Mouse (Mus musculus) heart, postnatal 4 days (tissue): Measurements from ENCODE around the gene Nup85. TPM values are rescaled to one million over a fixed set of nuclear protein-coding genes. Genes with fewer than 3 reads are reported as not detected.
A peak's percentile ranks its signal among the peaks of the same experiment; 100 is the strongest.
"Not testable (repeated sequence)": the region's sequence is repeated elsewhere in the genome, so short reads cannot be mapped to it uniquely, and the experiment has no call there.

ENCODE experiments used
- DNase-seq: peaks from one replicate; pipeline ENCODE4 v3.0.0; 2021
- total RNA-seq, 2 experiments: library from RNA; stranded (reverse); gene quantifications; 2 replicates each; pipeline ENCODE4 v1.2.3; 2021

Gene Nup85
- total RNA-seq: 10 to 100 TPM; 46.6 to 50.5 TPM

DNA sequence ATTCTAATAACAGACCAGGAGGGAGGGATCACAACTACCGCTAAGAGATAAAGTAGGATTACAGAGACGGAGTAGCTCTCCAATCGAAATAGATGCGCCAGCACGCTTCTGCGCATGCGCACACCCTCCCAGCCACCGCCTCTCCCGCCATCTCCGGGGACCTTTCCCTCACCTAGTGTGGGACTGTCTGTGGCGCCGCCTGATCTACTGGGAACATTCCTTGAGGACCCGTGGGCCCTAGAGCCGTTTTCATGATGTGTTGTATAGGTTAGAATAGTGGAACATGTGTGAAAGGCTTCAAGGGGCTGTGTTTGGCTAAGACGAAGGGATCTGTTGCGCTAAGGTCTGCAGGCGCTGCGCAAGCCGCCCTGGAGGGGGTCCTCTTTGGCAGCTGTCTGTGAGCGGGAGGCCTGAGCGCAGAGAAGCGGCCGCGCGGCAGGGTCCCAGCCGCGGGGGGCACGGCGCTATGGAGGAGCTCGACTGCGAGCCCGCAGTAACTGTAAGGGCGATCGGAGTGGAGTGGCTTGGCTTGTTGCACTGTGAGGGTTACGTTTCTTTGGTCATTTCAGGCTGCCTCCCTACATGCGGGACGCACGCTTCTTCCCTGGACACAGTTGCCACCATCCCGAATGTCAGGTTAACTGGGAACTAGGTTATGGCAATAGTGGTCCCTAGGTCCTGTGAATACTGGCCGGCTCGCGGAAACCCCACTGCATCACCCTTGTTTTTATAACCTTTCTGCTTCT is at the start of gene Nup85:
TSS of gene Nup85 (plus strand) at position 371 of the 746 bp plus-strand sequence.
- DNase-seq: peak; percentile 99

DNA sequence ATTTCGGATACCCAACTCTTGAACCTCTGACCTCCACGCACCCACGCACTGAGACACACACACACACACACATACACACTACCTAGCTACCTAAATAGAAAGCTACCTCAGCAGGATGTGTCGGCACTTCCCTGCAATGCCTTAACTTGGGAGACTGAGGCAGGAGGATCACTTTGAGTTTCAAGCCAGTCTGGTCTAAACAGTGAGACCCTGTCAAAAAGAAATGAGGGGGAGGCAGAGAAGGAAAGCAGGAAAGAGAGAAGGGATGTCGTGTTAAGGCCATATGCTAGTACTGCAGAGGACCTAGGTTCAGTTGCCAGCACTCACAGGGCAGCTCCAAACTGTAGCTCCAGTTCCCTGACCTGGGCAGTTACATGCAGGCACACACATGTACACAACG is 49.2 kb upstream of the Nup85 start:
- no peak for DNase-seq

DNA sequence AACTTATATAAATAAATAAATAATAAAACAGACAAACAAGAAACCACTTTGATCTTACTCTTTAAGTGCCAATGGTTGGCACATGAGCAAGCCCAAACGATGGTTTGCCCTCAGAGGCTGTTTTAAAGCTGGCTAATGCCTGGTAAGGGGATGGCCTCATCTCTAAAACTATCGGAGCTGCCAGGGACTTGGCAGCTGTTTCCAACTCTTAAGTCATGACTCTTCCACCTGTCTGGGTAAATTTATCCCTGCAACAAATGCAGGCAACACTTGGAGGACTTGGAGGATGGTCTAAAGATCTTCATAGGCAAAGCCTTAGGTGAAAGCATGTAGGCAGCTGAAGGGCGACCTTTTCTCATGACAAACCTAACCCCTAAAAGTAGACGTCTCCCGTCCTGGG is 47.3 kb upstream of the Nup85 start:
- DNase-seq: no peak

DNA sequence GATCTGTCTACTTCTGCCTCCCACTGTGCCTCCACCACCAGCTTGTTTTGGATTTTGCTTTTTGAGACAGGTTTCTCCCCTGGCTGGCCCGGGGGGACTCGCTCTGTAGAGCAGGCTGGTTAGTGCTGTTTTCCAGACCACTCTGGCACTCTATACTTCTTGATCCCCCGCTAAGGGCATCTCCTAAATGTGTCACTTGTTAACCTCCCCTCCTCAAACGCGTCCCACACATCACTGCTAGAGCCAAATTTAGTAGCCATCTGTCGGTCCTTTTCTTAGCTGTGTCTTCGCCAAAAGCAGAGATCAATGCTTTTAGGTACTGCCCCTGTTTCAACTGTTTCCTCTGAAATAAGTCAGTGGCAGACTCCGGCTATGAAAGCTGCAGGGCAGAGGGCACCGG is 45.5 kb upstream of the Nup85 start:
- no peak for DNase-seq

DNA sequence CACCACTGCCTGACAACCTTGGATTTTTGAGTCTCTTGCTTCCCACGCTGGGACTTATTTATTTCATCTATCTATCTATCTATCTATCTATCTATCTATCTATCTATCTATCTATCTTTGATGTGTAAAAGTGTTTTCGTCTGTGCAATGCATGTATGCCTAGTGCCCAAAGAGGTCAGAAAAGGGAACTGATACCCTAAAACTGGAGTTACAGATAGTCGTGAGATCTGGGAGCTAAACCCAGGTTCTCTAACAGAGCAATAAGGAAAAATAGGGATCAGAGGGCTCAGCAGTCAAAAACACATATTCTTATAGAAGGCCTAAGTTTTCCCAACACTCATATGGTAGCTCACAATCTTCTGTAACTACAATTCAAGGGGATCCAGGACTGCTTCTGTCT is 44.7 kb upstream of the Nup85 start:
- no peak for DNase-seq

DNA sequence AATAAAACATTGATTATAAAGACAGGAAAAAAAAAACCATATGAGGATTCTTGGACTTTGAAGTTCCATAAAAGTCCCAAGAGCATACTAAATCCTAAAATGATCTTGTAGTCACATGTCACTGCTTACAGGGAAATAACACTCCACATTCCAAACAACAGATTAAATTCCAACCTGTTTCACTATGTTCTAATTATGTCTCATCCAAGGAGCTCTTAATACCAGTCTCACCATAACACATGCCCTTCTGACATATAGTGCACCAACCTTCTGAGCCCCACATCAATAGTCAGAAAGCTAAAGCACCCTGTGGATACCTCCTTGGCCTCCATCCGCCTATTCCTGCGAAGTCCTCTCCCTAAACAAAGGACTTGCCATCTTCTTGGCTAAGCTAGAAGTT is 44.0 kb upstream of the Nup85 start:
- no peak for DNase-seq

DNA sequence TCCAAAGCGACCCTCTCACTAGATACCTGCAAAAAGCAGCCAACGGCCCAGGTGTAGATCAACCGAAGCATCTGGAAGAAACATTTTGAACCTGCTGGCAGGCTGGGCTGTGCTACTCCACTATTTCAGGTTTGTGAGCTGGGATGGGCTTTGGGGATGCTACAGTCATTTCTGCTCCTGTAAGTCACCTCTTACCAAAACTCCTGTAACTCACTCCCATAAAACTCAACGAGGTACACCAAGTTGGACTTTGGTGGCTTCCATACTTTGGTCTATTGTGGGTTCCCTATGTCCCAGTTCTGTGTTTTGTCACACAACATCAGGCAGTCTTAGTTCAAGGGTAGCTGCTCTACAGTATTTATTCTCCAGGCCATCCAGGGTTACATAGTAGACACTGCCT is 43.2 kb upstream of the Nup85 start:
- no peak for DNase-seq

DNA sequence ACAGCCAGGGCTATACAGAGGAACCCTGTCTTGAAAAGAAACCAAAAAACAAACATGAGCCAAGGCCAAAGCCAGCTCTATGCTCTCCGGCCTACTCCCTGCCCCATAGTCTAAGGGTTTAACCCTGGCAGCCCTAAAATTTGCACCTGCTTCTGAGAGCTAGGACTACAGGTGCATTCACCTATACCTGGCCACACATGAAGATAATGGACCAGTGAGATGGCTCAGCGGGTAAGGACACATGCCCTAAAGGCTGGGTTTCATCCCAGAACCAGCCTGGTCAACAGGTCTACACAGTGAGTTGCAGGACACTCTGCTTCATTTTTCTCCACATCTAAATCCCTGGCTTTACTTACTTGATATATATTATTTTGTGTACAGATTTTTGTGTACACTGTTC is 42.0 kb upstream of the Nup85 start:
- no peak for DNase-seq

DNA sequence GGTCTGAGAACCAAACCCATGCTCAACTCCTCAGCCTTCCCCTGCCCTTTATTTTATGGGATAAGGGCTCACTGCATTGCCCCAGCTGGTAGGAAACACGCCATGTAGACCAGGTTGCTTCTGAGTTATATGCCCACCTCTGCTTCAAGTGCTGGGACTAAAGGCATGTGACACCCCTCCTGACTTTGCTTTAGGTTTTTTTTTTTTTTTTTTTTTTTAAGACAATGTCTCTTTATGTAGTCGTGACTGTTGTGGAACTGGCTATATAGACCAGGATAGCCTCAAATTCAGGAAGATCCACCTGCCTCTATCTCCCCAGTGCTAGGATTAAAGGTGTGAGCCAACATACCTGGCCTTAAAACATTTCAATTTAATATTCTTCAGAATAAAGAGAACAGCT is 41.5 kb upstream of the Nup85 start:
- no peak for DNase-seq

DNA sequence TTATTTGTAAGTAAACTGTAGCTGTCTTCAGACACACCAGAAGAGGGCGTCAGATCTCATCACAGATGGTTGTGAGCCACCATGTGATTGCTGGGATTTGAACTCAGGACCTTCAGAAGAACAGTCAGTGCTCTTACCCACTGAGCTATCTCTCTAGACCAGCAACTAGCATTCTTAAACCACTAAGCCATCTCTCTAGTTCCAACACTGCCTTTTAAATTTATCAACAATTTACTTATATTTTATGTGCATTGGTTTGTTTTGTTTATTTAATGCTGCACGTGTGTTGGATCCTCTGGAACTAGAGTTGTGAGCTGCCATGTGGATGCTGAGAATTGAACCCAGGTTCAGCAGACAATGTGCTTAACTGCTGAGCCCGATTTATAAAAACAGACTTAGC is 37.8 kb upstream of the Nup85 start:
- DNase-seq: not testable (repeated sequence)

DNA sequence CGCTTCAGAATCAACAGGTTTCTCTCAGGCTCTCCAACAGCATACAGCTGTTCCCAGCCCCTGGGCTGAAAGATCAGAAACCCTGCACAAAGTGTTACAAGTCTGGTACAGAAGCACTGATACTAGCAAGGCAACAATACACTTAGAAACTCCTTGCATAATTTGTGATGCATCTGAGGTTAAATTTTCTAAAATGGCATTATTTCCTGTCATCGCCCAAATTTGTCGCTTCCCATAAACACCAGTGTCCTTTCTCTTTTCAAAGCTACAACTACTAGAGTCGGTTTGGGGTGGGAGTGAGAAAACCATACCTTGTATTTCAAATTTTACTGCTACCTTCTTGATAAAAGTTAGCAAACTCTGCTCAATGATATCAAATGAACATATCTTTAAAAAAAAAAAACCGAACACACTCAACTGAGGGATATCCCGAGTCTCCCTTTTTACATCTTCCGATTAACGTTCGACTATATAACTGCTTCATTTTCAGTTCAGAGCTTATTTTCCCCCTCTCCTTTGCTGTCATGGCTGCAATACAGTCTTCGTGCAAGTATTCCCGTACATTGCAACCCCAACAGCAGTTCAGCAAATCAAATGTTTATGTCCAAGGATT is 29.4 kb upstream of the Nup85 start:
- no peak for DNase-seq

DNA sequence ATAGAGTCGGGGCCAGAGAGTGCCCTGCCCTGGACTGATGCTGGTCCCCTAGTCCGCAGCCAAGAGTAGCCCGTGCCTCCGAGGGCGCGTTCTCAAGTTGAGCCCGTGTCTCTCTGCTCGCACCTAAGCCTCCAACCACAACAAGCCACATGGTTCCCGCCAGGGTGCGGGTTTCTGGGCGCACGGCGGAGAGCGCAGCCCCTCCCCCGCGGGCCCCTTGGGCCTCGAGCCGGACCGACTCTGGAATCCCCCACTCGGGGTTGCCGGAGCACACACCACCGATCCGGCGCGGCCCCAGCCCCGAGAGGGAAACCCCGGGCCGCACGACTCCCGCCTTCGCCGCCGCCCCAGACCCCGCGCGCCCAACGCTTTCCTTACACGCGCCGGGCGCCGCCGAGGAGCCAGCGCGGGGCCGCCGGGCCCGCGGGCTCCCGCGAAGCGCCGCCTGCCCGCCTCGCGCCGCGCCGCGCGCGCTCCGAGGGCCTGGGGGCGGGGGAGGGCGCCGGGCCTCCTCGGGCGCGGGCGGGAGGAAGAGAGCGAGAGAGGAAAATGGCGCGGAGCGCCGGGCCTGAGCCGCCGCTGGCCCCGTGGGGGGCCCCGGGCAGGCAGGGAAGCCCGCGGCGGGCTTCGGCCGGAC is 28.7 kb upstream of the Nup85 start:
- DNase-seq: peak; percentile 75

DNA sequence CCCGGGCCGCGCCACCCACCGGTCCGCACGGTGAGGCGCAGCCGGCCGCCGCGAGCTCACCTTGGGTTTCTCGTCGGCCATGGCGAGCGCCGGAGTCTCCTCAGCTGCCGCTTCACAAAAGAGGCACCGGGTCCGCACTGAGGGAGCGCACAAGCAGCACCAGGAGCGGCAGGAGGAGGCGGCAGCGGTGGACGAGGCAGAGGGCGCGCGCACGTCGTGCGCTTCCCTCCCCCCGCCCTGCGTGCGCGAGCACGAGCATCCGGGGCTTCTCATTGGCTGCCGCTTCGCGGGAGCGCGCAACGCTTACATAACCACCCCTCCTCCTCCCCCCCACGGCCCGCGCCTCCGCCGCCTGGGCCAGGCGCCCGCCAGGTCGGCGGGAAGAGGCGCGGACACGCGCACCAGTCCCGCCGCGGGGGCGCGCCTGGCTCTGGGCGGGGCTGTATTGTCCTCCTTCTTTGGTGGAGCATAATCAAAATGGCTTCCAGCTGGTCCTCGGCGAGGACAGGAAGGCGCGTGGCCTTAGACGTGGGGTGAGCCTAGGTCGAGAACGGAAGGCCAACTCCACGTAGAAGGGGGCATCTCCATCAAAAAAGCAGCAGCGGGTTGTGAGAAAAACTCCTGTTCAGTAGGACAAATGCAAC is 28.1 kb upstream of the Nup85 start, which contains the start of gene Sumo2:
TSS of gene Sumo2 (minus strand) at position 239 of the 644 bp plus-strand sequence.
- DNase-seq: peak; percentile 99

DNA sequence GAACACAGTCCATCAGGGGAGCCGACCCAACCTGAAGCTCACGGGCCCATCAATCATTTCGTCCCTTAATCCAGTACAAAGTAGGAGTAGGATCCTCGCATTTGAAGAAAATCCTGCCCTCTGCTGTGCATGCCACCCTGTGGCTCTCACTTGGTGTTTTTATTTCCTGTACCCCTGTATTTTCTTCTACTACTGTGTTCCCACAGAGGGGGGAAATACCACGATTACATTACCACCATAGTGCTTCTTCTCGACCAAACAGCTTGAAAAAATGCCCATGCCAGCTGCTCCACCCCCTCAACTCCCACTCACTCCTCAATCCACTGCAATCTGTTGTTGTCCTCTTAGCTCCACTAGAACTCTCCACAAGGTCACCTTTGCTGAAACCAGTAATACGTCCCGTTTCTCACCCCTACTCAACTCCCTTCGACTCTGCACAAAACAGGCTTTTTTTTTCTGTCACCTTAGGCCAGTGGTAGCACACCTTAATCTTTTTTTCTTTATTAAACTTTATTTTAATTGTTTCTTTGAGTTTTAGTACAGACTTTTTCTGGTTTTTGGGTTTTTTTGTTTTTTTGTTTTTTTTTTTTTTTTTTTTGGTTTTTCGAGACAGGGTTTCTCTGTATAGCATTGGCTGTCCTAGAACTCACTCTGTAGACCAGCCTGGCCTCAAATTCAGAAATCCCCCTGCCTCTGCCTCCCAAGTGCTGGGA is 27.2 kb upstream of the Nup85 start:
- DNase-seq: no peak

DNA sequence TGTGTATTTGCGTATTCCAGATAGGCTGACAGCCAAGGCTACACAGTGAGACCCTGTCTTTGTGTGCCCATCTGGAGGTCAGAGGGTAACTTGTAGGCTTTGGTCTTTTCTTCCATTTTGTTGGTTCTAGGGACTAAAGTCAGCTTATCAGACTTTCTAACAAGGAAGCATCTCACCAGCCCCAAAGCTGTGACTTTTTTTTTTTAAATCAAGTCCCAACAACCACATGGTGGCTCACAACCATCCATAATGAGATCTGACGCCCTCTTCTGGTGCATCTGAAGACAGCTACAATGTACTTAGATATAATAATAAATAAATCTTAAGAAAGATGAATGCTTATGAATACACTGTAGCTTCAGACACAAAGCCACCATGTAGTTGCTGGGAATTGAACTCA is 26.2 kb upstream of the Nup85 start:
- DNase-seq: no peak

DNA sequence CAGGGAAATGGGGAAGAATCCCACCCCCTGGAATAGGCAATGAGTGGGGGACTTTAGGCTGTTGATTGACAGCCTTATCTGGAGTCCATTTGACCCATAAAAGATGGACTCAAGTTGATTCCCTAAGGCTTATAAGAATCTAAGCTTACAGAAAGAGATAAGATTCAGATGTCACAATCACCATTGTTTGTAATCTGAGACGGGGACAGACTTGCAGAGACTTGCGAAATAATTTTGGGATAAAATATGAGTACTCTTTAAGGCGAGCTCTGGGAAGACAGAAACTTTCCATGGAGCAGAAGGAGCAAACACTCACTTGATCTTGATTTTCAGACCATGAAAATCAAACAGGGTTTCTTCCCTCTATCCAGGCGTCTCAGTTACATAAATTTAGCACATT is 20.7 kb upstream of the Nup85 start:
- DNase-seq: no peak

DNA sequence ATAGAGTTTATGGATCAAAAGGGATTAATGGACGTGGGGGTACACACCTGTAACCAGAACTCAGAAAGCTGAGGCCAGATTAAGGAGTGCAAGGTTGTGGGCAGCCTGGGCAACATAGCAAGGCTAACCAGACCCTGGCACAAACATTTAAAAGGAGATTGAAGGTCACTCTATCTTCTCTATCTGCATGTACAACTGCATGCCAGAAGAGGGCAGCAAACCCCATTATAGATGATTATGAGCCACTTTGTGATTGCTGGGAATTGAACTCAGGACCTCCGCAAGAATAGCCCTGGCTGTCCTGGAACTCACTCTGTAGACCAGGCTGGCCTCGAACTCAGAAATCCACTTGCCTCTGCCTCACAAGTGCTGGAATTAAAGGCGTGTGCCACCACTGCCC is 11.5 kb upstream of the Nup85 start:
- no peak for DNase-seq

DNA sequence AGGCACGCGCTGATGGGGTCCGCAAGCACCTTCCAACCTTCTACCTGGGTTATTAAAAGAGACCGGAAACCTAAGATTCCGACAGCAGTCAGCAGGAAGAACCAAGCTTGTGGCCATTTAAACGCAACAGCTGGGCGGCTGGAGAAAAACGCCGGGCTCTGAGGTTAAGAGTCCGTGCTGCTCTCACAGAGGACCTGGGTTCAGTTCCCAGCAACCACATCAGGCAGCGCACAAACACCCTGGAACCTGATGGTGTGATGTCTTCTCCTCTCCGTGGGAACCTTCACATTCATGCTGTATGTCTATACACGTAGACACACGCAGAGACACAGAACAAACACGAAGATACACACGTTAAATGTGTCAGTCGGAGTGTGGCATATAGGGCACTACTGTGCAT is 8.5 kb upstream of the Nup85 start:
- DNase-seq: no peak

DNA sequence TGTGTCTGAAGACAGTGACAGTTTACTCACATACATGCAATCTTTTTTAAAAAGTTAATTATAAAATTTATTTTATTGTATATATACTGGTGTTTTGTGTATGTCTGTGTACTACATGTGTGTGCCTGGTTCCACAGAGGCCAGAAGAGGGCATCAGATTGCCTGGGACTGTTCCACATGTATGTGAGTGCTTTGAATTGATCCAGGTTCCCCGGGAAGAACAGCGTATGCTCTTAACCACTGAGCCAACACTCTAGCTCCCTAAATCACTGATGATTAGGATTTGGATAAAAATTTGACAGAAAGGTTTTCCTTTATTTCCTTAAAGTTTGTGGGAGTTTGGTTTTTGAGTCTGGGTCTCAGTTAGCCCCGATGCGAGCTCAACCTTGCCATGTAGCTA is 828 bp upstream of the Nup85 start:
- DNase-seq: no peak

DNA sequence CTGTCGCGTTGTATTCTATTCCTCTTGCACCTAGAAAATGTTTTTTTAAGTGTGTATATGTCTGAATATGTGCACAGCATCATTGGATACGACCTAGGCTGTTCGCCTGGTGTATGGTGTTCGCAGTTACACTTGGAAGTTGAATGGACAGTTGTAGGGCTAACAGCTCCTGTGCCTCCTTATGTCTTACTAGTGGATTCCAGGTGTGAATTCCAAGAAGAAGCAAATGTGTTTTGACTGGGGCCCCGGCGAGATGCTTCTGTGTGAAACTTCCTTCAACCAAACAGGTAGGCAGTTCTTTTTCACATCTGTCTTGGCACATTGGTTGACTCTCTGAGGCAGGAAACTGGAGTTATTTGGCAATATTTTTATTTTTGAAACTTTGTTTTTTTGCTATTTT is 727 bp downstream of the Nup85 start:
- DNase-seq: no peak

DNA sequence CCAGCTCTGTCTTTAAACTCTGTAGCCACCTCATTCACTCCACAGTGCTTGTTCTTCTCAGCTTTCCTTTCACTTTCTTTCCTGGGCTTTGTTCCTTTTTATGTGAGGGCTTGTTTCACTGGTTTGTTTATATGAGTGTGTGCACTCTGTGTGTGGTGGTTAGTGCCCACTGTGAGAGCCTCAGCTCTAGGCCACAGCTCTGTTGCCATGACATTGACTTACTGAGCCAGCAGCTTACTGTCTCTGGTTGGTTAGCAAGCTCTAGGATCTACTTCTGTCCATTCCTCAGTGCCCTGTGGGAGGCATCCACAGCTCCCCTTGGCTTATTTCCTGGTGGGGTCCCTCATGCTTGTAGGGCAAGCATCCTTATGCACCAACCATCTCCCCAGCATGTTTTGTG is 14.8 kb downstream of the Nup85 start:
- no peak for DNase-seq

DNA sequence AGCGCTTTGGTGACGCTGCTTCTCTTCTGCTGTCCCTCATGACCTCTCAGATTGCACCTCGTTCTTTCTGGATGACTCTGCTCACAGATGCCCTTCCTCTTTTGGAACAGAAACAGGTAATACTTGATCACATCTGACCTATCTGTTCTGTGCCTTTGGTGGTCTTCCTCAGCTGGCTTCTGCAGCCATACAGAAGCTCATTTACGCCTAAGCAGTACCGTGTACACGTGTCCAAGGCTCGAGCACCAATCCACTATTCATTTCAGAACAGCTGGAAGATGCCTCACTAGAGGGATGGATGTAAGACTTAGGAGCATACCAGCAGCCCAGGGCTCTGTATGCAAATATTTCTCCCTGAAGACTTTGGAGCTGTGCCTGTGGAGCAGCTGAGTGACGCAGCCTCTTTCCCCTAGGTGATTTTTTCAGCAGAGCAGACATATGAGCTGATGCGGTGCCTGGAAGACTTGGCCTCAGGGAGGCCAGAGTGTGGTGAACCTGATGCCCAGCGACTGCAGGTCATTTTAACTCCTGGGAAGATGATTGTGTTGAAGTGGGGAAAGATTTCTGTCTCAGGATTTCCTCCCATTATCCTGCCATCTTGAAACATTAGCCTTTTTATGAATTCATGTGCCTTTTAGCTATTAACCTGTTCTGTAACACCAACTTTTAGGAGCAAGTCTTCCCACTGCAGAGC is 18.8 kb downstream of the Nup85 start:
- DNase-seq: no peak
